Mouse (Mus musculus) heart, embryonic 16.5 days (tissue): ENCODE measurements at regions not wholly inside any gene's neighbourhood (a gene's known extent, or its start where the extent isn't known, plus 50 kb on each side); places are given as distances from the start of the nearest gene placed in this dataset.
A peak's percentile ranks its signal among the peaks of the same experiment; 100 is the strongest.

Source experiments
- ATAC-seq: fragments of 200-750 bp; cut with Nextera tagmentation; replicated peaks from 2 replicates; pipeline ENCODE4 v1.8.0; 2017; ENCODE audit warnings: moderate number of reproducible peaks; ENCODE audit not compliant: insufficient read depth, low FRiP score; ENCODE audit errors: extremely low read depth
- H3K27ac ChIP-seq: fragments of 300-500 bp; sonication (generic); 2 replicates; pipeline ENCODE4 v1.5.1; 2014; ENCODE audit warnings: mild to moderate bottlenecking, low read length, control low read depth, moderate library complexity
- H3K27me3 ChIP-seq: fragments of 300-500 bp; sonication (generic); 2 replicates; pipeline ENCODE4 v1.6.1; 2014; ENCODE audit warnings: low read length, mixed read lengths; ENCODE audit not compliant: control insufficient read depth, insufficient read depth
- H3K36me3 ChIP-seq: fragments of 300-500 bp; sonication (generic); 2 replicates; pipeline ENCODE4 v1.6.1; 2014; ENCODE audit not compliant: control insufficient read depth, insufficient read depth
- H3K4me1 ChIP-seq: fragments of 300-500 bp; sonication (generic); 2 replicates; pipeline ENCODE4 v1.6.1; 2014; ENCODE audit warnings: low read length, mixed read lengths; ENCODE audit not compliant: control insufficient read depth, insufficient read depth
- H3K4me2 ChIP-seq: fragments of 300-500 bp; sonication (generic); 2 replicates; pipeline ENCODE4 v1.6.1; 2014; ENCODE audit warnings: low read depth, mild to moderate bottlenecking, control low read depth, low read length
- H3K4me3 ChIP-seq: fragments of 300-500 bp; sonication (generic); 2 replicates; pipeline ENCODE4 v1.5.1; 2014; ENCODE audit warnings: mild to moderate bottlenecking, control low read depth, low read length
- H3K9ac ChIP-seq: fragments of 300-500 bp; sonication (generic); 2 replicates; pipeline ENCODE4 v1.6.1; 2014; ENCODE audit warnings: low read length, control low read depth
- H3K9me3 ChIP-seq: fragments of 300-500 bp; sonication (generic); replicated peaks from 2 replicates; pipeline ENCODE4 v1.6.1; 2016; ENCODE audit warnings: low read length; ENCODE audit not compliant: control insufficient read depth
- WGBS: fragments of 180-500 bp; shearing (Covaris S2); extraction: QIAGEN DNeasy Blood & Tissue Kit; methylation state at CpG from one replicate; pipeline ENCODE4 v1.1.7; 2014; 5-methylcytosine and 5-hydroxymethylcytosine counted together

GRCm38 (mm10) chr13:44300611-44301010, 428.7 kb upstream of the Jarid2 start:
- 71% methylated on average over 10 of the region's 10 CpGs for WGBS
- H3K27ac ChIP-seq: no peak overlapping the region
- H3K9ac ChIP-seq: no peak overlapping the region
- H3K9me3 ChIP-seq: peaks cover 2% of the 10 kb centered on the region; the same call in 1 of the 2 replicates
- no peaks in the 10 kb centered on the region for H3K36me3 ChIP-seq
- ATAC-seq: no peak
- no peak overlapping the region for H3K4me3 ChIP-seq
- H3K4me1 ChIP-seq: no peaks in the 10 kb centered on the region
- no peak overlapping the region for H3K4me2 ChIP-seq
- no peaks in the 10 kb centered on the region for H3K27me3 ChIP-seq

GRCm38 (mm10) chr13:44301215-44301614, 428.1 kb upstream of the Jarid2 start:
- H3K4me3 ChIP-seq: no peak overlapping the region
- no peak overlapping the region for H3K4me2 ChIP-seq
- H3K4me1 ChIP-seq: no peaks in the 10 kb centered on the region
- no peak overlapping the region for H3K27ac ChIP-seq
- H3K36me3 ChIP-seq: no peaks in the 10 kb centered on the region
- WGBS: 78% methylated on average over 7 of the region's 7 CpGs
- H3K27me3 ChIP-seq: no peaks in the 10 kb centered on the region
- peaks cover 2% of the 10 kb centered on the region; the same call in 1 of the 2 replicates for H3K9me3 ChIP-seq
- no peak overlapping the region for H3K9ac ChIP-seq
- ATAC-seq: no peak

- H3K36me3 ChIP-seq: no peaks in the 10 kb centered on the region
- peaks cover 2% of the 10 kb centered on the region; the same call in 1 of the 2 replicates for H3K9me3 ChIP-seq
- peak overlapping the region; percentile 35 for H3K4me2 ChIP-seq
- peak; percentile 77 for ATAC-seq
- H3K9ac ChIP-seq: no peak overlapping the region
- H3K27ac ChIP-seq: no peak overlapping the region
- 36% methylated on average over 10 of the region's 10 CpGs for WGBS
- no peak overlapping the region for H3K4me3 ChIP-seq
- H3K27me3 ChIP-seq: no peaks in the 10 kb centered on the region
- no peaks in the 10 kb centered on the region for H3K4me1 ChIP-seq
These were observed 427.3 kb upstream of the Jarid2 start for GRCm38 (mm10) chr13:44301936-44302335.

GRCm38 (mm10) chr13:44305134-44305991, 423.9 kb upstream of the Jarid2 start:
- Histone ChIP-seq H3K27me3 (no peaks in the 10 kb centered on the region), H3K27ac (no peak overlapping the region), H3K9me3 (no peaks in the 10 kb centered on the region), H3K9ac (no peak overlapping the region), H3K4me1 (no peaks in the 10 kb centered on the region), H3K4me2 (no peak overlapping the region), H3K4me3 (no peak overlapping the region), H3K36me3 (no peaks in the 10 kb centered on the region)
- no peak for ATAC-seq
- WGBS: 66% methylated on average over 9 of the region's 9 CpGs

- Histone ChIP-seq H3K4me3 (no peak overlapping the region), H3K4me2 (no peak overlapping the region), H3K4me1 (no peaks in the 10 kb centered on the region), H3K27me3 (no peaks in the 10 kb centered on the region), H3K27ac (no peak overlapping the region), H3K36me3 (no peaks in the 10 kb centered on the region), H3K9ac (no peak overlapping the region), H3K9me3 (no peaks in the 10 kb centered on the region)
- ATAC-seq: no peak
- 75% methylated on average over 15 of the region's 15 CpGs for WGBS
These were observed 422.8 kb upstream of the Jarid2 start for GRCm38 (mm10) chr13:44306275-44307050.

GRCm38 (mm10) chr13:44308227-44308626, 421.0 kb upstream of the Jarid2 start:
- no peak for ATAC-seq
- H3K27me3 ChIP-seq: no peaks in the 10 kb centered on the region
- no peaks in the 10 kb centered on the region for H3K36me3 ChIP-seq
- no peaks in the 10 kb centered on the region for H3K4me1 ChIP-seq
- peak overlapping the region; percentile 17; the same call in 1 of the 2 replicates for H3K4me2 ChIP-seq
- H3K27ac ChIP-seq: no peak overlapping the region
- 65% methylated on average over 13 of the region's 13 CpGs for WGBS
- no peak overlapping the region for H3K9ac ChIP-seq
- no peaks in the 10 kb centered on the region for H3K9me3 ChIP-seq
- no peak overlapping the region for H3K4me3 ChIP-seq

GRCm38 (mm10) chr13:44312237-44312636, 417.0 kb upstream of the Jarid2 start:
- Histone ChIP-seq H3K27ac (no peak overlapping the region), H3K9me3 (peaks cover 3% of the 10 kb centered on the region; the same call in 1 of the 2 replicates), H3K4me3 (no peak overlapping the region), H3K36me3 (no peaks in the 10 kb centered on the region), H3K4me1 (no peaks in the 10 kb centered on the region), H3K9ac (no peak overlapping the region), H3K27me3 (no peaks in the 10 kb centered on the region), H3K4me2 (no peak overlapping the region)
- 84% methylated on average over 6 of the region's 6 CpGs for WGBS
- no peak for ATAC-seq

GRCm38 (mm10) chr13:44316747-44317446, 412.4 kb upstream of the Jarid2 start:
- H3K27me3 ChIP-seq: no peaks in the 10 kb centered on the region
- H3K4me3 ChIP-seq: no peak overlapping the region
- no peak for ATAC-seq
- no peaks in the 10 kb centered on the region for H3K36me3 ChIP-seq
- H3K27ac ChIP-seq: no peak overlapping the region
- H3K9me3 ChIP-seq: peaks cover 3% of the 10 kb centered on the region; the same call in 1 of the 2 replicates
- H3K9ac ChIP-seq: no peak overlapping the region
- no peaks in the 10 kb centered on the region for H3K4me1 ChIP-seq
- 81% methylated on average over 13 of the region's 13 CpGs for WGBS
- no peak overlapping the region for H3K4me2 ChIP-seq
